Mouse (Mus musculus) liver, adult 10 weeks (tissue): Measurements from ENCODE around the gene Car9. TPM values are rescaled to one million over a fixed set of nuclear protein-coding genes. Genes with fewer than 3 reads are reported as not detected.

Source experiments
- polyA plus RNA-seq: library from polyadenylated mRNA; stranded (reverse); fragments of 350-450 nt; fragmentation: Illumina TruSeq; extraction: RNeasy Lipid Tissue Mini Kit (QIAGEN cat#74804); gene quantifications from one replicate; pipeline ENCODE4 v1.2.3, GENCODE M21; 2014; ENCODE audit warnings: low read depth, low replicate concordance

The Car9 gene
- not detected for polyA plus RNA-seq

DNA sequence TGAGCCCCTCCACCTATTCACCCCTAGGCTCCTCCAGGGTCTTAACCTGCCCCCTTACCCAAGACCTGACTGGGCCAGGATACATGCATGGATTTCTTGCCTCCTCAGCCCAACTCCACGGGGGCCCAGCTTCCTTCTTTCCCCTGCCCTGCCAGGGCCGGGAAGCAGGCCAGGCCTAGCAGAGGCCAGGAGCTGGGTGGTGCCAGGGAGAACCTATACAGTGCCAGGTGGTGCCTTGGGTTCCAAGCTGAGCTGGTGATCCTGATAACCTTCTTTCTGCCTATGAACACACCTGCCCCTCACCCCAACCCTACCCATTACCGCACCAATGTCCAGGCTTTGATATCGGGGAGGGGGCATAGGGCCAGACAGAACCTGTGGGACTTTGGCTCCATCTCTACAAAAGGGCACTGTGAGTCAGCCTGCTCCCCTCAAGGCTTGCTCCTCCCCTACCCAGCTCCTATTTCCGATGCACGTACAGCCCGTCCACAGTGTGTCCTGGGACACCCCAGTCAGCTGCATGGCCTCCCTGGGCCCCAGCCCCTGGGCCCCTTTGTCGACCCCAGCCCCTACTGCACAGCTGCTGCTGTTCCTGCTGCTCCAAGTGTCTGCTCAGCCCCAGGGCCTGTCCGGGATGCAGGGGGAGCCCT is at the start of gene Car9:
Gene Car9 (plus strand): TSS at position 431 of the 650 bp plus-strand sequence.

DNA sequence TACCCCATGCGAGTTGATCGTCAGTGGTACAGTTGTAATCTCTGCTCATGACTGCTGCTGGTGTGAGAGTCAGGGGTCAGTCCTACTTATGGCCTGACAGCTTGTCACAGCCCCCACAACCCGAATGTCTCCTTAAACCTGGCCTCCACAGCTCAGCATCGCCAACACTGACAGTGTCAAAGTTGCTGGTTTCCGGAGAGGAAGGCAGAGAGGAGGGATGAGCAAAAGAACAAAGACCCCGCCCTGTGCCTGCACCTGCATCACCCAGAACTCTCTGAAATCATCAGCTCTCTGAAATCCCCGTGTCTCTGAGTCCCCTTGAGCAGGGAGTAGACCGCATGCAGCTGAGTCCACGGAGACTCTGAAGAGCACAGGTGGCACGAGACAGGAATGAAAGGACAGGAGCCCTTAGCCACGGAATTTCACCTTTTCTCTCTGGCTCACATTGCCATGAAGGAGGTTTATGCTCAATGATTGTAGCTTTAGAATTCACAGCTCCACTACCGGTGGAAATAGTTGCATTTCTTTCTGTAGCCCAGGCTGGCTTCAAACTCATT is 23.2 kb upstream of the Car9 start, which contains the start of gene Sit1:
Gene Sit1 (minus strand): TSS at position 200 of the 557 bp plus-strand sequence.

DNA sequence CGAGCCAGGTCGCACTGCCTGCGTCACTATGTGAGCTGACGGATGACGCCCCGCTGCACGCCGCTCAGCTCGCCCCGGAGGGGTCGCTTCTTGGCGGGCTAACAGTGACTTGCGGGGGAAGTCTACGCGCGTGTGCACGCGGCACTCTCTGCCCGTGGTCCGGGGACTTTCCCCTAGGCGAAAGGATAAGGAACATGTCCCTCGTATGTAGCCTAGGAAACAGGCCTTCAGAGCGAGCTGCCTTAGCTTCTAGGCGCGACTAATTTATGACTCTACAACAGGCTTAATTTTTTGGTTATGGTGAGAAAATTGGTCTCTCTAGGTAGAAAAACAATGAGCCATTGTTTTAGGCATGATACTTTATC is 14.0 kb upstream of the Car9 start, which contains the start of gene Ccdc107:
Gene Ccdc107 (plus strand): TSS at position 80 of the 365 bp plus-strand sequence.

DNA sequence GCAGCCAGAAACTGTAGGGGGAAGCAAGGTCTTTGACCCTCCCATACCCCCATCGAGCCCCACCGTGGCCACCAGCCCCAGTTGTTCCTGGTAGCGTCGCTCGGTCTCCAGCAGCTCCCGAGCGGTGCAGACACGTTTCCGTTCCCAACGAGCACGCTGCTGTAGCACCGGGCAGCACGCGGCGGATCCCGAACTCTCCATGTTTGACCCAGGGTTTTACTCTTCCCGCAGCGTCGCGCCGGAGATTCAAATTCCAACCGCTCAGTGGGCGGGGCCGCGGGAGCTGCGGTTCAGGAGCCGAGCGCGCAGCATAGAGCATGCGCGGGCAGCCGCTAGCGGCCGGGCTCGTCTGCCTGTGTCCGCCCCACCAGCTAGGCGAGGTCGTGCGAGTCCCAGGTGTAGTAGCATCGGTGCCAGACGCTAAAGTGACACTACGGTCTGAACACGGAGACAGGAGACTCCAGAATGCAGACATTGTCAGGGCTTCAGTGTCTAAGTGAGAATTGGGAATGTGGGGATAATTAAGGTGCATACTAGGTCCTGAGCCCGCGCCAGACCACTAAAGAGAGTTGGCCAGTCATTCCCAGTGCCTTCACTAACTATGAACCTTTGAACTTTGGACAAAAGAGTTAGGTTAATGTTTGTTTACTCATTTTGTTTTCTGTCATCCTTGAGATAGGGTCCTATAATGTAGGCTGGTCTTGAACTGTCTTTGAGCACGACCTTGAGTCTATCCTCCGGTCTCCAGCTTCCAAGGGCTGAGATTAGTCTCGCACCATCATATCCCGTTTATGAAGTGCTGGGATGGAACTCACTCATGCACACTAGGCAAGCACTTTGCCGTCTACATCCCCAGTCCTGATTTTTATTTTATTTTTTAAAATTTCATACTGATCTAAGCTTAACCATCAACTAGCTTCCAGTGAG is 7.1 kb upstream of the Car9 start, which contains the start of gene Arhgef39:
Gene Arhgef39 (minus strand): TSS at position 289 of the 927 bp plus-strand sequence.

DNA sequence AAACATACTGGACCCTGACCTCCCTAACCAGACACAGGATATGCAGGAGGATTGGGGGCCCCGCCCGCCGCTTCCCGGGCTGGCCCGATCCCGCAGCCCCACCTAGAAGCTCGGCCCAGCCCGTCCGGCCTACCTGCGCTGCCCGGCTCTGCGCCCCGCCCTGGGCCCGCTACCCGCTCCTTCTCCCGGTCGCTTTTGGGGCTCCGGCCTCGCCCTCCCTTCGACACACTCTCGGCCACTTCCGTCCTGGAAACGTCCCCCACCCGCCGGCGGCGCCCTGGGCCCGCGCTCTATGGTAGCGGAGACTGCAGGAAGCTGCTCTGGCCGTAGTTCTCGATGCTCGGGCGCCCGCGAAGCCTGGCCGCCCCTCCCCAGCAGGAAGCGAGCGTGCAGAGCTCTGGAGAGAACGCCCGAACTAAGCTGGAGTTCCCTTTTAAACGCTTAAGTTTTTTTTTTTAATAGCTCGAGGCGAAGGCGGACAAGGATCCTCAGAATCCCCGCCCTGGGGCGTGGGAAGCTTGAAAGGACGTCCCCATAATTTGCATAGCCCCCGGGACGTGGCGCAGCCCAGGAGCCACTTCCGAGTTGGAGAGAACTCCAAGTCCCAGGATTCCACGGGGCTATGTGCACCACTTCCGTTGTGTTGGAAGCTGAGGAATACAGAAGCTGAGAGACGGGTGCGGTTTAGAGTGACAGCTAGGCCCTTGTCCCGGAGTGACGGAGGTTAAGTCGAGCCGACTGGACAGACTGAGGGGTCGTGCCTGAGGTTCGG is 55.4 kb downstream of the Car9 start, which contains the start of the genes Creb3 and Tln1:
Gene Creb3 (plus strand): TSS at position 336 of the 772 bp plus-strand sequence.
Gene Tln1 (minus strand): TSS at position 695 of the 772 bp plus-strand sequence.

Other genes with a start within 250 kb of the Car9 start
- gene Atp8b5, start 239.8 kb upstream of the Car9 start, polyA plus RNA-seq = 0.37 TPM
- gene Rusc2, start 125.0 kb upstream of the Car9 start, polyA plus RNA-seq = 0.21 TPM
- gene Fam166b, start 77.8 kb upstream of the Car9 start, polyA plus RNA-seq = not detected
- 0.37 TPM for gene Tesk1, start 65.0 kb upstream of the Car9 start, polyA plus RNA-seq
- gene Cd72, start 52.3 kb upstream of the Car9 start, polyA plus RNA-seq = 3.3 TPM
- gene Sit1, start 23.2 kb upstream of the Car9 start, polyA plus RNA-seq = not detected
- 19.9 TPM for gene Ccdc107, start 14.1 kb upstream of the Car9 start, polyA plus RNA-seq
- gene Arhgef39, start 7.3 kb upstream of the Car9 start, polyA plus RNA-seq = not detected
- gene Tpm2, start 16.8 kb downstream of the Car9 start, polyA plus RNA-seq = 3.7 TPM
- gene Creb3, start 55.4 kb downstream of the Car9 start, polyA plus RNA-seq = 14.6 TPM
- 14.8 TPM for gene Tln1, start 55.7 kb downstream of the Car9 start, polyA plus RNA-seq
- 5.0 TPM for gene Rgp1, start 71.7 kb downstream of the Car9 start, polyA plus RNA-seq
- 2.2 TPM for gene Gba2, start 71.9 kb downstream of the Car9 start, polyA plus RNA-seq
- not detected for gene Msmp, start 77.5 kb downstream of the Car9 start, polyA plus RNA-seq
- 17.8 TPM for gene Npr2, start 125.0 kb downstream of the Car9 start, polyA plus RNA-seq
- not detected for gene Spag8, start 146.6 kb downstream of the Car9 start, polyA plus RNA-seq
- gene Hint2, start 149.5 kb downstream of the Car9 start, polyA plus RNA-seq = 23.0 TPM
- gene Tmem8b, start 162.0 kb downstream of the Car9 start, polyA plus RNA-seq = 0.72 TPM
- gene Fam221b, start 162.2 kb downstream of the Car9 start, polyA plus RNA-seq = not detected
- not detected for gene Olfr70, start 193.8 kb downstream of the Car9 start, polyA plus RNA-seq
- gene Olfr71, start 203.3 kb downstream of the Car9 start, polyA plus RNA-seq = not detected
- not detected for gene Hrct1, start 220.2 kb downstream of the Car9 start, polyA plus RNA-seq
- not detected for gene Spaar, start 223.1 kb downstream of the Car9 start, polyA plus RNA-seq